Comparison of ENCODE assay signal across 22 mouse cellular contexts in the genomic region with DNA sequence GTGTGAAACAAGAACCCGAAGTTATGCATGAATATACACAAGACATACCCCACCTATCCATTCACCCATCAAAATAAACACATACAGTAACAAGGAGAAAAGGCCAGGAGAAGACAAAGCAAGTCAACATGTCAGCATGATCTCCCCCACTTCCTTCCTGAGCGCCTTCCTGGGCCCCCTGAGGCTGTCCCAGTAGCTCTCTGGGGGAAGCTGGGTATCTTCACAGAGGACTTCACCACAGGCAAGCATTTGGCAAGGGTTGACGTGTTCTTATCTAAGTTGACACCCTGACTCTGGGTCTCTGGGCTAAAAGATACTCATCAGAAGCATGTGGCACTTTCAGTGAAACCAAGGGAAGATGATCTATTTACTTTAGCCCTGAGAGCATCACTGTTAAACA.
"Had no signal": no experiment of that assay in that cellular context is flagged by ENCODE, and none has a peak within 500 bp of the region (broad histone marks: within the 10 kb centered on the region; RNA-seq: fewer than 3 reads in every experiment).

No protein-coding gene starts in this region.

- H3K9me3 ChIP-seq: liver, embryonic 12.5 days; midbrain, embryonic 10.5 days; midbrain, embryonic 13.5 days; midbrain, embryonic 15.5 days; neural tube, embryonic 13.5 days; neural tube, embryonic 15.5 days; stomach, embryonic 15.5 days had no signal

- H3K27me3 ChIP-seq: liver, embryonic 12.5 days; megakaryocyte, embryonic 14.5 days; midbrain, embryonic 13.5 days; neural tube, embryonic 15.5 days; stomach, embryonic 15.5 days had no signal

- H3K36me3 ChIP-seq: liver, embryonic 12.5 days; midbrain, embryonic 10.5 days; midbrain, embryonic 13.5 days; midbrain, embryonic 15.5 days; neural tube, embryonic 13.5 days; neural tube, embryonic 15.5 days; stomach, embryonic 15.5 days had no signal

- DNase-seq: lung, adult 18-20 months; lung, embryonic 14.5 days; lung, postnatal 10 days; right cerebral cortex, adult 18-20 months; right cerebral cortex, postnatal 25 days; right cerebral cortex, postnatal 4 days; spleen, adult 18-20 months; thymus, adult 2 months; thymus, postnatal 25 days; thymus, postnatal 4 days had no signal

- H3K4me2 ChIP-seq: liver, embryonic 12.5 days; lung, embryonic 14.5 days; midbrain, embryonic 13.5 days; midbrain, embryonic 15.5 days; neural tube, embryonic 13.5 days; neural tube, embryonic 15.5 days; stomach, embryonic 15.5 days had no signal

- ATAC-seq: liver, embryonic 12.5 days; midbrain, embryonic 15.5 days had no signal

- H3K9ac ChIP-seq: liver, embryonic 12.5 days; liver, embryonic 14.5 days; lung, embryonic 14.5 days; midbrain, embryonic 13.5 days; midbrain, embryonic 15.5 days; neural tube, embryonic 13.5 days; neural tube, embryonic 15.5 days; stomach, embryonic 15.5 days had no signal

- H3K27ac ChIP-seq: liver, embryonic 12.5 days; liver, embryonic 14.5 days; macrophage; midbrain, embryonic 13.5 days; midbrain, embryonic 15.5 days; neural tube, embryonic 13.5 days; neural tube, embryonic 15.5 days; stomach, embryonic 15.5 days; stomach, postnatal 0 days had no signal

- H3K4me3 ChIP-seq: liver, embryonic 12.5 days; megakaryocyte, embryonic 14.5 days; midbrain, embryonic 10.5 days; midbrain, embryonic 13.5 days; midbrain, embryonic 15.5 days; myocyte; neural tube, embryonic 13.5 days; neural tube, embryonic 15.5 days; stomach, embryonic 15.5 days had no signal

- H3K4me1 ChIP-seq: liver, embryonic 12.5 days; megakaryocyte, embryonic 14.5 days; midbrain, embryonic 15.5 days; neural tube, embryonic 13.5 days; neural tube, embryonic 15.5 days; stomach, embryonic 15.5 days had no signal
